Mouse (Mus musculus): ENCODE results near the gene Gm16368.
"Not testable (repeated sequence)": the region's sequence is repeated elsewhere in the genome, so short reads cannot be mapped to it uniquely, and the experiment has no call there.

Gene Gm16368

DNA sequence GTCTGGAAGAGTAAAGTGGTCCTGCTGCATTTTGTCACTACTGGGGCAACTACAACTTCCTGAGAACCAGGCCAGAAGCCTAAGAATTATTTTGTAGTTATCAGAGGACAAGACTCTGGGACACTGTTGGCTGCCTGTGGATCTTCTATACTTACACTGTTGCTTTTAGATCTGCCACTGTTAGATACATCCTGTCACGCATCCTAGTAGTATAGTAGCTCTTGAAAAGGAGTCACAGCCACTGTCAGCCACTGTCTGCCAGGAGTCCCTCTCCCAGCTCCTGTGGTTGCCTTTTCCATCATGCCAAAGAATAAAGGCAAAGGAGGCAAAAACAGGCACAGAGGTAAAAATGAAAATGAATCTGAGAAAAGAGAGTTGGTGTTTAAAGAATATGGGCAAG, at the start of gene Gm16368:
TSS of gene Gm16368 (plus strand) at position 301 of the 400 bp plus-strand sequence.
- not testable (repeated sequence) for DNase-seq

DNA sequence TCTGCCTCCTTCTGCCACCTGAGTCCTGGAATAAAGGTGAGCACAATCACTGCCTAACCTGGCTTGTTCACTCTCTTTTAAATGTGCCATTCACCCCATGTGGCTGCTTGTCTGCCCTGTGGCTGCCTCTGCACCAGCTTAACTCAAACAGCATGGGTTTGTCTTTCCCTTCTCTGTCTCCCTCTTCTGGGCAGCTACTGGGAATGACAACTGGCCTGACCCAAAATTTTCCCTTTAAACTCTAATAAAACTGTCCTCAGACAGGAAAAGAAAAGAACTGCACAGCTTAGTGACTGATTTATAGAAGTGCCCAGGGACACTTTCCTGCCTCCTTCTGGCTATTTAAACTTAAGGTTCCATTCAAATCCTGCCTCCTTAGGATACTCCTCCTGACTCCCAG, 44.4 kb upstream of the Gm16368 start:
- peak; percentile 4 for DNase-seq

DNA sequence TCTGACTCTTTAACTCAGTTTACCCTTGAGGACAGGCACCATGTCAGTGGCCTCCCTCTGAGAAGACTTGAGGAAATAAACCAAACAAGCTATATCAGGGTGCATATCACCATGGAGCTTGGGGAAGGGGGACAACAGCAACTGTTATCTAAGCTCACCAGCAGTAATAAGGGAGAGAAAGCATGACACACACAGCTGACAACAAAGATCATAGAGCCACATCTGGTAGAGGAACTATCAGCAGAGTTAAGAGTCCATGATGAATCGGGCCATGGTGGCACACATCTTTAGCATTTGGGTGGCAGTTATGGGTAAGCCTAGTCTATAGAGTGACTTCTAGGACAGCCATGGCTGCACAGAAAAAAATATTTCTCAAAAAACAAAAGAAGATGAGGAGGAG, 43.8 kb upstream of the Gm16368 start:
- not testable (repeated sequence) for DNase-seq

DNA sequence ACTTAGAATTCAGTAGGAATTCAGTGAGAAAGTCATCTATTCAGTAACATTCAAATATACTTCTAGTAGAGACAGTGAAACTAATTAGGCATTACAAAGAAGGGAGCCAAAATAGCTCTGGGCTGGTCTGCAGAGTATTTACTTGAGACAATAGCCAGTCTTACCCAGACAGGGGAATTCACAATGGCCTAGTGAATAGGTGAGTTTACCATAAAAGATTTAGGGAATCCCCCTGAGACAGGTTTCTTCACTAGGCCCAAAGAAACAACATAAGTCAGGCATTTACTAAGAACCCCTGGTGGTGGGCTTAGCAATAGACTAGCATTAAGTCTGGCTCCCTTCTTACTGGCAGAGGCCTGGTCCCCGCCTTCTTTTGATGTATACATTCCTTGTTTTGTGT, 38.3 kb upstream of the Gm16368 start:
- not testable (repeated sequence) for DNase-seq
